8 mouse cellular contexts compared by ENCODE assay signal in the genomic region with DNA sequence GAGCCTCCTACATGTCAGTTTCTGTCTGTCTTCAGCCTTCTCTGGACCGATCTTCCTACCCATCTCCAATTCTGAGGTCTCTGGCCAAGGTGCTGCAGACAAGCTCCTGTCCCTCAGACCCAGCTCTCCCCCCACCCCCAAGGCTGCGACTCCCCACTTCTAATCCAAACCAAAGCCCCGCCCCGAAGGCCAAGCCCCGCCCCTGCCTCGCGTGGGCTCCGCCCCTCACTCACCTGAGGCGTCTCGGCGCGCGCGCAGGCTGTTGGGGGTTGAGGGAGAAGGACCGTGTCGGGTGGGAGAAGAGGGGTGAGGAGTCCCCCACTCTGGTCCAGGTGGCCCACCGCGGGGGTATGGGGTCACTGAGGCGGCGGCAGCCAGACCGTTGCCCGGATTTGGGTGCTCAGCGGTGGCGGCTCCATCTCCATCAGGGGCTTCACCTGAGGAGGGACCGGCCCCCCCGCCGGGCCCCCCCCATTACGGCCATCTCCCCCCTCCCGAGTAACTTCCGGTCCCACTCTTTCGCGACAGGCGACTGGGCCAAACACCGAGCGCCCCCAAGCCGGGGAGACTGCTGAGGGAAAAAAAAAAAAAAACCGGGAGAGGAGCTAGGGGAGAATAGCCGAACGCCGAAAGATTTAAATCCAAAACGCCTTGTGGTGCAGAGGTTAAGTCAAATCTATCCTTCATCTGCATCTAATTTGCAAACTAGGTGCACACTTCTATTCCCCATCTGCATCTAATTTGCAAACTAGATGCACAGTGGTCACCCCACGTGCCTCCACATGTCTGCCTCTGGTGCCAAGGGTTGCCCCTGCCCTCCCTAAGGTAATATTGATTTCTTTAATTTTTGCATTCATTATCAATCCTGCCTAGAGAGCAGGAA. TPM values are rescaled to one million over a fixed set of nuclear protein-coding genes. Genes with fewer than 3 reads are reported as not detected.
A peak's percentile ranks its signal among the peaks of the same experiment; 100 is the strongest.
DNase-seq lines count a peak whose midpoint lies in the region; ATAC-seq and TF ChIP-seq lines count a peak whose summit lies in the region.

No protein-coding gene starts in this region.

- H3K9me3 ChIP-seq in forebrain, embryonic 15.5 days, result no peaks in the 10 kb centered on the region
- no peaks in the 10 kb centered on the region for H3K9me3 ChIP-seq in intestine, embryonic 14.5 days (ENCODE audit: control insufficient read depth, low read length)
- peaks cover 7% of the 10 kb centered on the region; the same call in 1 of the 2 replicates for H3K9me3 ChIP-seq in megakaryocyte, embryonic 14.5 days

- H3K4me3 ChIP-seq in cerebellum, adult 2 months (replicated peaks; ENCODE audit: insufficient read depth, low read depth, low read length), result peak overlapping the region; percentile 98
- H3K4me3 ChIP-seq in forebrain, embryonic 15.5 days, result peak overlapping the region; percentile 81
- H3K4me3 ChIP-seq in intestine, embryonic 14.5 days (ENCODE audit: low read depth, low read length), result peak overlapping the region; percentile 74
- H3K4me3 ChIP-seq in megakaryocyte, embryonic 14.5 days (replicated peaks), result peak overlapping the region; percentile 90

- TF ChIP-seq CTCF in cerebellum, adult 2 months (IDR thresholded peaks at IDR 0.05; ENCODE audit: borderline replicate concordance, insufficient read depth, low read depth, low read length), result no peak

- H3K4me2 ChIP-seq in forebrain, embryonic 15.5 days (replicated peaks), result peak overlapping the region; percentile 70
- H3K4me2 ChIP-seq in intestine, embryonic 14.5 days (ENCODE audit: low read length), result peak overlapping the region; percentile 66

- H3K27me3 ChIP-seq in cerebellum, adult 2 months (ENCODE audit: control insufficient read depth, insufficient read depth, low read length), result no peaks in the 10 kb centered on the region
- H3K27me3 ChIP-seq in forebrain, embryonic 15.5 days, result no peaks in the 10 kb centered on the region
- no peaks in the 10 kb centered on the region for H3K27me3 ChIP-seq in intestine, embryonic 14.5 days (replicated peaks; ENCODE audit: control insufficient read depth, insufficient read depth, low read length)
- peaks cover 80% of the 10 kb centered on the region for H3K27me3 ChIP-seq in megakaryocyte, embryonic 14.5 days (replicated peaks)

- H3K36me3 ChIP-seq in forebrain, embryonic 15.5 days, result peaks cover 5% of the 10 kb centered on the region; the same call in 1 of the 2 replicates
- H3K36me3 ChIP-seq in intestine, embryonic 14.5 days (ENCODE audit: control insufficient read depth, insufficient read depth, low read length), result peaks cover 6% of the 10 kb centered on the region; the same call in 1 of the 2 replicates
- H3K36me3 ChIP-seq in megakaryocyte, embryonic 14.5 days (replicated peaks; ENCODE audit: low read length), result no peaks in the 10 kb centered on the region

- peak; percentile 67; the same call in 1 of the 2 replicates for TF ChIP-seq POLR2A in cerebellum, adult 2 months (IDR thresholded peaks at IDR 0.05; ENCODE audit: borderline replicate concordance, insufficient read depth, low read length)

- H3K27ac ChIP-seq in cerebellum, adult 2 months (ENCODE audit: insufficient read depth, low read length), result peak overlapping the region; percentile 96
- peak overlapping the region; percentile 75 for H3K27ac ChIP-seq in forebrain, embryonic 15.5 days (replicated peaks)
- 0 out of 2 replicates have a peak overlapping the region, but pooled peaks have one; percentile 28 for H3K27ac ChIP-seq in intestine, embryonic 14.5 days (ENCODE audit: low read depth)

- intact Hi-C loops in left cerebral cortex, postnatal 14 days (cut with DNase I), result no loop called here

- H3K4me1 ChIP-seq in cerebellum, adult 2 months (ENCODE audit: control insufficient read depth, insufficient read depth, low read length), result peaks cover 2% of the 10 kb centered on the region; the same call in 1 of the 2 replicates
- peaks cover 26% of the 10 kb centered on the region for H3K4me1 ChIP-seq in forebrain, embryonic 15.5 days
- no peaks in the 10 kb centered on the region; the same call in 1 of the 2 replicates for H3K4me1 ChIP-seq in intestine, embryonic 14.5 days (replicated peaks; ENCODE audit: control insufficient read depth, insufficient read depth, low read length)
- H3K4me1 ChIP-seq in megakaryocyte, embryonic 14.5 days, result peaks cover 27% of the 10 kb centered on the region

- peak; percentile 67 for ATAC-seq in forebrain, embryonic 15.5 days (replicated peaks)
- peak; percentile 57 for ATAC-seq in intestine, embryonic 14.5 days (replicated peaks; ENCODE audit: low FRiP score, low TSS enrichment, low read depth)

- peak; percentile 66 for DNase-seq in Muller cell, postnatal 12 days (ENCODE audit: inconsistent ontology term)
- peak; percentile 83 to 90 for DNase-seq in cerebellum, adult 2 months
- DNase-seq in intestine, embryonic 14.5 days (ENCODE audit: low spot score), result peak; percentile 82
- DNase-seq in left cerebral cortex, postnatal 14 days (ENCODE audit: low spot score in 2 of 2), result peak; percentile 37 to 71
- peak; percentile 52 to 68 for DNase-seq in right cerebral cortex, postnatal 36 days (ENCODE audit: low spot score in 2 of 2)
- peak; percentile 66 for DNase-seq in yolk sac, embryonic 10.5 days (ENCODE audit: low spot score)

- H3K9ac ChIP-seq in forebrain, embryonic 15.5 days (replicated peaks), result peak overlapping the region; percentile 70
- peak overlapping the region; percentile 68 for H3K9ac ChIP-seq in intestine, embryonic 14.5 days (ENCODE audit: low read length)

- 1% methylated on average over 42 of the region's 42 CpGs for whole genome bisulfite sequencing in cerebellum, adult 2 months
- whole genome bisulfite sequencing in forebrain, embryonic 15.5 days, result under 1% methylated on average over 42 of the region's 42 CpGs
- under 1% methylated on average over 42 of the region's 42 CpGs for WGBS in intestine, embryonic 14.5 days

RNA-seq across cellular contexts. Expression of a gene that starts 4.8 kb away (rescaled TPM):
- 15.6 and 17.9 TPM in 2 replicates for polyA plus RNA-seq in cerebellum, adult 2 months (2012; rRNA removed)
- polyA plus RNA-seq in forebrain, embryonic 15.5 days (2015; fragmentation: Nextera tagmentation; extraction: Ambion mirVana), result 12.3 and 12.5 TPM in 2 replicates
- 9.8 and 12.7 TPM in 2 replicates for polyA plus RNA-seq in intestine, embryonic 14.5 days (2014; fragmentation: Nextera tagmentation; extraction: Ambion mirVana)
- total RNA-seq in left cerebral cortex, postnatal 14 days (2021), result 10 to 100 TPM; 11.2 to 11.8 TPM
- polyA plus RNA-seq in megakaryocyte, embryonic 14.5 days (2012; ENCODE audit: insufficient read depth, low replicate concordance), result 0.36 TPM in 1 of 2 replicates, not detected in the other

RNA-seq across cellular contexts. Expression of a gene that starts 23.2 kb away (rescaled TPM):
- 8.5 and 9.6 TPM in 2 replicates for polyA plus RNA-seq in cerebellum, adult 2 months (2012; rRNA removed)
- polyA plus RNA-seq in forebrain, embryonic 15.5 days (2015; fragmentation: Nextera tagmentation; extraction: Ambion mirVana), result 11.3 TPM in 2 replicates
- 3.0 and 3.2 TPM in 2 replicates for polyA plus RNA-seq in intestine, embryonic 14.5 days (2014; fragmentation: Nextera tagmentation; extraction: Ambion mirVana)
- 10 to 100 TPM; 15.4 to 15.9 TPM for total RNA-seq in left cerebral cortex, postnatal 14 days (2021)
- 0.37 TPM in 1 of 2 replicates, not detected in the other for polyA plus RNA-seq in megakaryocyte, embryonic 14.5 days (2012; ENCODE audit: insufficient read depth, low replicate concordance)

RNA-seq across cellular contexts. Expression of a gene that starts 27.0 kb away (rescaled TPM):
- 132 and 133 TPM in 2 replicates for polyA plus RNA-seq in cerebellum, adult 2 months (2012; rRNA removed)
- 116 and 117 TPM in 2 replicates for polyA plus RNA-seq in forebrain, embryonic 15.5 days (2015; fragmentation: Nextera tagmentation; extraction: Ambion mirVana)
- 59.4 and 64.4 TPM in 2 replicates for polyA plus RNA-seq in intestine, embryonic 14.5 days (2014; fragmentation: Nextera tagmentation; extraction: Ambion mirVana)
- total RNA-seq in left cerebral cortex, postnatal 14 days (2021), result 100 to 1,000 TPM; 117 to 123 TPM
- 3.1 and 11.0 TPM in 2 replicates for polyA plus RNA-seq in megakaryocyte, embryonic 14.5 days (2012; ENCODE audit: insufficient read depth, low replicate concordance)

RNA-seq across cellular contexts. Expression of a gene that starts 35.0 kb away (rescaled TPM):
- polyA plus RNA-seq in cerebellum, adult 2 months (2012; rRNA removed), result 1.00 and 1.5 TPM in 2 replicates
- 0.09 and 0.33 TPM in 2 replicates for polyA plus RNA-seq in forebrain, embryonic 15.5 days (2015; fragmentation: Nextera tagmentation; extraction: Ambion mirVana)
- polyA plus RNA-seq in intestine, embryonic 14.5 days (2014; fragmentation: Nextera tagmentation; extraction: Ambion mirVana), result 1.2 TPM in 2 replicates
- 1 to 10 TPM in 1 of 2 experiments, under 1 TPM in 1; 0.97 to 1.2 TPM for total RNA-seq in left cerebral cortex, postnatal 14 days (2021)
- 0.20 TPM in 1 of 2 replicates, not detected in the other for polyA plus RNA-seq in megakaryocyte, embryonic 14.5 days (2012; ENCODE audit: insufficient read depth, low replicate concordance)

RNA-seq across cellular contexts. Expression of a gene that starts 35.8 kb away (rescaled TPM):
- polyA plus RNA-seq in cerebellum, adult 2 months (2012; rRNA removed), result 3.8 and 3.9 TPM in 2 replicates
- polyA plus RNA-seq in forebrain, embryonic 15.5 days (2015; fragmentation: Nextera tagmentation; extraction: Ambion mirVana), result 37.6 and 39.7 TPM in 2 replicates
- polyA plus RNA-seq in intestine, embryonic 14.5 days (2014; fragmentation: Nextera tagmentation; extraction: Ambion mirVana), result 89.0 and 93.2 TPM in 2 replicates
- total RNA-seq in left cerebral cortex, postnatal 14 days (2021), result 1 to 10 TPM; 4.7 to 5.1 TPM
- polyA plus RNA-seq in megakaryocyte, embryonic 14.5 days (2012; ENCODE audit: insufficient read depth, low replicate concordance), result 3.6 and 5.7 TPM in 2 replicates

Comparison
In these comparisons a context has a peak if more than half of its experiments do, and no peak if none do; other contexts are left out.
1. Peak in every context shown above with its lines: DNase-seq, ATAC-seq, H3K4me3 ChIP-seq and H3K27ac ChIP-seq.
2. H3K27ac ChIP-seq: peak in every context shown above with its lines; median percentile 96 in cerebellum, adult 2 months; 75 in forebrain, embryonic 15.5 days; 28 in intestine, embryonic 14.5 days.